Mouse (Mus musculus): ENCODE measurements around the gene Zfp52. TPM values are rescaled to one million over a fixed set of nuclear protein-coding genes. Genes with fewer than 3 reads are reported as not detected.

Gene Zfp52
- 19.6 TPM for polyA plus RNA-seq (2017; shearing (Covaris generic))

GRCm38 (mm10) chr17:21535096-21536001 lies at the start of gene Zfp52:
Zfp52 (plus strand) TSS chr17:21535539.

GRCm38 (mm10) chr17:21488760-21489499 lies 46.4 kb upstream of the Zfp52 start, which contains the start of gene Zfp53:
Zfp53 (plus strand) TSS chr17:21488998.

GRCm38 (mm10) chr17:21566728-21567349 lies 31.5 kb downstream of the Zfp52 start, which contains the start of gene Zfp948:
Zfp948 (plus strand) TSS chr17:21567008.

Other genes starting within 250 kb of the Zfp52 start
- not detected for gene Vmn1r237, start 223.7 kb upstream of the Zfp52 start, polyA plus RNA-seq (2017; shearing (Covaris generic))
- 15.4 TPM for gene Zfp677, start 151.8 kb upstream of the Zfp52 start, polyA plus RNA-seq (2017; shearing (Covaris generic))
- 8.9 TPM for gene Zfp54, start 112.3 kb upstream of the Zfp52 start, polyA plus RNA-seq (2017; shearing (Covaris generic))
- gene Zfp51, start 85.2 kb upstream of the Zfp52 start, polyA plus RNA-seq (2017; shearing (Covaris generic)) = 42.1 TPM
- 67.0 TPM for gene Zfp53, start 46.5 kb upstream of the Zfp52 start, polyA plus RNA-seq (2017; shearing (Covaris generic))
- gene Zfp948, start 31.5 kb downstream of the Zfp52 start, polyA plus RNA-seq (2017; shearing (Covaris generic)) = 4.2 TPM
- 10.1 TPM for gene Zfp983, start 115.1 kb downstream of the Zfp52 start, polyA plus RNA-seq (2017; shearing (Covaris generic))
- 16.0 TPM for gene Gm10226, start 156.3 kb downstream of the Zfp52 start, polyA plus RNA-seq (2017; shearing (Covaris generic))
- 5.6 TPM for gene Zfp760, start 172.2 kb downstream of the Zfp52 start, polyA plus RNA-seq (2017; shearing (Covaris generic))
- 0.59 TPM for gene Zfp229, start 195.3 kb downstream of the Zfp52 start, polyA plus RNA-seq (2017; shearing (Covaris generic))

Data from CD4-positive, CD25-positive, alpha-beta regulatory T cell (primary cell).